Mouse (Mus musculus): ENCODE data around the gene Olfr787.

GRCm38 (mm10) chr10:129427006-129427405, 34.7 kb upstream of the Olfr787 start, which contains the start of gene Olfr786:
- TF ChIP-seq CTCF (IDR thresholded peaks at IDR 0.05; ENCODE audit: low read depth) = no peak
- TF ChIP-seq EP300 (IDR thresholded peaks at IDR 0.05; ENCODE audit: low read depth) = no peak
